Mouse (Mus musculus) ES-E14 (cell line): ENCODE results near the gene Itgb3. TPM values are rescaled to one million over a fixed set of nuclear protein-coding genes. Genes with fewer than 3 reads are reported as not detected.

Source experiments
- DNase-seq: peaks from one replicate; pipeline ENCODE4 v3.0.0-alpha.2; 2013; ENCODE audit warnings: low read depth, low spot score
- H3K27ac ChIP-seq: 2 replicates; pipeline ENCODE4 v1.5.1; 2012; ENCODE audit warnings: low read depth, mild to moderate bottlenecking, low read length, moderate library complexity, mixed read lengths; ENCODE audit not compliant: poor library complexity, insufficient read depth, severe bottlenecking
- H3K36me3 ChIP-seq: 2 replicates; pipeline ENCODE4 v1.6.1; 2012; ENCODE audit warnings: mild to moderate bottlenecking, low read length, moderate library complexity, mixed read lengths; ENCODE audit not compliant: control insufficient read depth, poor library complexity, insufficient read depth, severe bottlenecking
- H3K4me1 ChIP-seq, 2 experiments: fragments of 150-350 bp in 1 of 2; sonication (generic) in 1 of 2; 2 replicates each; pipeline ENCODE4 v1.6.1; 2012; ENCODE audit warnings: low read length in 2 of 2, mild to moderate bottlenecking in 1 of 2, mixed read lengths in 1 of 2; ENCODE audit not compliant: control insufficient read depth in 2 of 2, insufficient read depth in 2 of 2, poor library complexity in 1 of 2
- H3K4me3 ChIP-seq, 2 experiments: fragments of 150-350 bp in 1 of 2; sonication (generic) in 1 of 2; 2 replicates each; pipeline ENCODE4 v1.5.1; 2012; ENCODE audit warnings: low read length in 2 of 2, low read depth in 1 of 2, mild to moderate bottlenecking in 1 of 2, mixed read lengths in 1 of 2; ENCODE audit not compliant: insufficient read depth in 1 of 2, poor library complexity in 1 of 2, severe bottlenecking in 1 of 2
- H3K9ac ChIP-seq: 2 replicates; pipeline ENCODE4 v1.6.1; 2012; ENCODE audit warnings: low read depth, mild to moderate bottlenecking, low read length, mixed read lengths; ENCODE audit not compliant: poor library complexity, insufficient read depth, severe bottlenecking
- H3K9me3 ChIP-seq: fragments of 150-350 bp; sonication (generic); 2 replicates; pipeline ENCODE4 v1.6.1; 2012; ENCODE audit warnings: low read depth, mild to moderate bottlenecking, low read length; ENCODE audit not compliant: control insufficient read depth, insufficient read depth
- CHD2 ChIP-seq: IDR thresholded peaks from 2 replicates; pipeline ENCODE4 v1.6.1; 2014; ENCODE audit warnings: mild to moderate bottlenecking, low read depth, low read length, inconsistent platforms
- HCFC1 ChIP-seq: IDR thresholded peaks from 2 replicates; pipeline ENCODE4 v1.6.1; 2012; ENCODE audit warnings: low read length, inconsistent platforms, borderline replicate concordance; ENCODE audit not compliant: insufficient read depth
- MAFK ChIP-seq: IDR thresholded peaks from 2 replicates; pipeline ENCODE4 v1.6.1; 2014; ENCODE audit warnings: mild to moderate bottlenecking, low read depth, low read length, inconsistent platforms; ENCODE audit not compliant: insufficient read depth
- ZC3H11A ChIP-seq: IDR thresholded peaks from 2 replicates; pipeline ENCODE4 v1.6.1; 2012; ENCODE audit warnings: low read depth, mild to moderate bottlenecking, inconsistent platforms, low read length, borderline replicate concordance
- ZNF384 ChIP-seq: IDR thresholded peaks from 2 replicates; pipeline ENCODE4 v1.6.1; 2012; ENCODE audit warnings: low read depth, low read length, inconsistent platforms
- in situ Hi-C, 2 experiments: fragments of 600-800 bp; cut with MboI; formaldehyde crosslinking; loops; one replicate each; pipeline ENCODE4 v1.15.1; 2025; ENCODE audit warnings: low sequenced_read_pairs in 2 of 2, inconsistent platforms in 1 of 2; ENCODE audit not compliant: unreplicated experiment in 2 of 2
- total RNA-seq: library from RNA; depleted of rRNA; stranded (reverse); fragments of 300-350 nt; gene quantifications from 2 replicates; pipeline ENCODE4 v1.2.3, GENCODE M21; 2012

The Itgb3 gene
- total RNA-seq, 1 experiment, result 7.7 TPM

GRCm38 (mm10) chr11:104663241-104663877 lies 55.6 kb downstream of the Itgb3 start:
- Histone ChIP-seq H3K36me3 (no peaks in the 10 kb centered on the region), H3K9ac (no peak overlapping the region)
- no peak for DNase-seq

GRCm38 (mm10) chr11:104663878-104664261 lies 56.1 kb downstream of the Itgb3 start:
- TF ChIP-seq MAFK, result no peak
- no peak for TF ChIP-seq ZNF384
- TF ChIP-seq HCFC1, result no peak
- no peak for TF ChIP-seq CHD2
- H3K27ac ChIP-seq, result no peak overlapping the region
- no peaks in the 10 kb centered on the region for H3K4me1 ChIP-seq
- in situ Hi-C loops, result no loop called here
- no peak overlapping the region for H3K9ac ChIP-seq
- no peak for DNase-seq
- no peak overlapping the region for H3K4me3 ChIP-seq
- H3K9me3 ChIP-seq, result no peaks in the 10 kb centered on the region
- no peaks in the 10 kb centered on the region for H3K36me3 ChIP-seq

More at GRCm38 (mm10) chr11:104663241-104663877, 55.6 kb downstream of the Itgb3 start:
- Histone ChIP-seq H3K4me3 (no peak overlapping the region), H3K27ac (no peak overlapping the region), H3K4me1 (peaks cover 0 to 2% of the 10 kb centered on the region in 2 experiments; a peak in 1 of 4 replicates), H3K9me3 (no peaks in the 10 kb centered on the region)
- no peak for TF ChIP-seq CHD2
- TF ChIP-seq ZC3H11A, result no peak
- TF ChIP-seq ZNF384, result no peak
- no peak for TF ChIP-seq HCFC1
- no peak for TF ChIP-seq MAFK
- in situ Hi-C loops, result no loop called here

GRCm38 (mm10) chr11:104664441-104664840 lies 56.6 kb downstream of the Itgb3 start:
- in situ Hi-C loops, result no loop called here
- TF ChIP-seq CHD2 (no peak), HCFC1 (no peak), MAFK (no peak), ZNF384 (no peak), ZC3H11A (no peak)

GRCm38 (mm10) chr11:104667399-104667798 lies 59.6 kb downstream of the Itgb3 start:
- H3K9ac ChIP-seq, result no peak overlapping the region
- in situ Hi-C loops, result no loop called here

More at GRCm38 (mm10) chr11:104664441-104664840, 56.6 kb downstream of the Itgb3 start:
- H3K4me3 ChIP-seq, result no peak overlapping the region
- no peak overlapping the region for H3K27ac ChIP-seq
- H3K9ac ChIP-seq, result no peak overlapping the region
- DNase-seq, result no peak
- no peaks in the 10 kb centered on the region for H3K4me1 ChIP-seq
- H3K36me3 ChIP-seq, result no peaks in the 10 kb centered on the region
- H3K9me3 ChIP-seq, result no peaks in the 10 kb centered on the region

GRCm38 (mm10) chr11:104673412-104673811 lies 65.6 kb downstream of the Itgb3 start:
- no peaks in the 10 kb centered on the region for H3K4me1 ChIP-seq

More at GRCm38 (mm10) chr11:104667399-104667798, 59.6 kb downstream of the Itgb3 start:
- H3K4me3 ChIP-seq, result no peak overlapping the region
- no peak overlapping the region for H3K27ac ChIP-seq
- H3K36me3 ChIP-seq, result no peaks in the 10 kb centered on the region
- TF ChIP-seq CHD2, result no peak
- TF ChIP-seq HCFC1, result no peak
- TF ChIP-seq MAFK, result no peak
- TF ChIP-seq ZNF384, result no peak
- TF ChIP-seq ZC3H11A, result no peak
- H3K9me3 ChIP-seq, result no peaks in the 10 kb centered on the region
- DNase-seq, result no peak
- H3K4me1 ChIP-seq, result no peaks in the 10 kb centered on the region

More at GRCm38 (mm10) chr11:104673412-104673811, 65.6 kb downstream of the Itgb3 start:
- Histone ChIP-seq H3K36me3 (no peaks in the 10 kb centered on the region), H3K27ac (no peak overlapping the region), H3K9me3 (no peaks in the 10 kb centered on the region), H3K4me3 (no peak overlapping the region), H3K9ac (no peak overlapping the region)
- TF ChIP-seq ZNF384, result no peak
- TF ChIP-seq ZC3H11A, result no peak
- no peak for TF ChIP-seq HCFC1
- TF ChIP-seq MAFK, result no peak
- TF ChIP-seq CHD2, result no peak
- DNase-seq, result no peak
- in situ Hi-C loops, result no loop called here
